1 mouse cellular context compared by ENCODE assay signal in the genomic region with DNA sequence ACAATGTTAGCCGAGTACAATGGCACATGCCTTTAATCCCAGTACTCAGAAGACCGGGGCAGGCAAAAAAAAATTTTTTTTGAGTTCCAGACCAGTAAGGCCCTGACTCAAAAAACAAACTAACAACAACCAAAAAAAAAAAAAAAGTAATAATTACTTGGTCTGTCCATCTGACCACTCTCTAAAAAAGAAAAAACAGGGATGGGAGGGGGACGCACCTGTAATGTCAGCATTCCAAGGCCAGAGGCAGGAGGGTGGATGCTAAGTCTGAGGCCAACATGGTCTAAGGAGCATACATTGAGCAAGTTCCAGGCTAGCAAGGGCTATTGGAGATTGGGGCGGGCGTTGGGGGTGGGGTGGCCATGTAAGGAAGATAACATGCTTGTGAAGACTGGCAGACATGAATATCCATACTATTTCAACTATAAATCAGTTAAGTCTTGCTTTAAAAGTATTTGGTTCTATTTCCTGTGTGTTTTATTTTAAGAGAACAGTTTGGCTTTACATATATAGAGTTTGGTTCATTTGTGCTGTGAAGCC.
TF ChIP-seq lines count a peak whose summit lies in the region.

No protein-coding gene starts in this region.

TF ChIP-seq in CH12.LX, 34 proteins besides CTCF, POLR2A, EP300 and RAD21 (continued from another document):
- TF ChIP-seq USF2 (conservative IDR thresholded peaks at IDR 0.05; ENCODE audit: low read depth, low read length) (no peak), CHD2 (IDR thresholded peaks at IDR 0.05; ENCODE audit: low read length) (no peak)
TF ChIP-seq in CH12.LX: peak in this region for 1.
